Mouse (Mus musculus) spleen, postnatal 4 days (tissue): ENCODE results near the gene Prkcb.

ENCODE experiments used
- DNase-seq, 2 experiments: peaks; one replicate each; pipeline ENCODE4 v3.0.0; 2022; ENCODE audit warnings: low spot score in 2 of 2

The Prkcb gene

DNA sequence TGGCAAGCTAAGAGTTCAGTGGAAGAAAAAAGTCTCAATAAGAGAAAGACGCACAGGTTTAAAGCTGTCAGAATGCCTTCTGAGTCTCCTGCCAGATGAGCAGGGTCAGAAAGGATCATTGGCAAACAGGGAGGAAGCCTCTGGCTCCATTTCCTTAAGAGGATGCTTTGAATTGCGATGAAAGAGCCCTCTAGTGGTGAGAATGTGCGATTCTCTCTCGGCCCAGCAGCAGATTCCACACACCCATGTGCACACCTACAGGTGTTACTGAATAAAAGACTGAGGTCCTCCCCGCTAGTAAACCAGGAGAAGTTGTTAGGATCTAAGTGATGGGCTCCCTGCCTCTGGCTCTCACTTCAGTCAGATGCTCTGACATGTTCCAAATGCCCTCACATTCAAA lies 379.4 kb downstream of the Prkcb start:
- DNase-seq: no peak

DNA sequence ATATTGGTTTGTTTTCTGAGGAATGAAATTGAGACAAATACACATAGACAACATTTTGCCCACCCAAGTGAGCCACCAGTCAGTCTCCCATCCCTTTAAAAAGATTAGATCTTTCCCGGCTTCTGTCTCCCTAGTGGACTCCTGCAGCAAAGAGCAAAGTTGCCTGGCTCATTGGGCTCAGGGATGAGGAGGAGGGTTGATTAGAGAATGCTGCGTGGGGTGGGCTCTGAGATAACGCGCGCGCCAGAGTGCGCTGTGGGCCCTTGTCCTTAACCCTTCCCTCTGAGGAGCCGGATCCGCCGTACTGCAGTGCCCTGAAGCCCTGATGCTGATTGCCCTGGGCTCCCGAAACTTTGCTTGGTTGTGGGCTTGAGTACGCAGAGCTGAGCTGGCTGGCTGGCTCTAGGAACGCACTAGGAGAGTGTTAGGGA lies 381.9 kb downstream of the Prkcb start, which contains the start of gene Cacng3:
Gene Cacng3 (plus strand): TSS at position 51 of the 431 bp plus-strand sequence.
- no peak for DNase-seq

DNA sequence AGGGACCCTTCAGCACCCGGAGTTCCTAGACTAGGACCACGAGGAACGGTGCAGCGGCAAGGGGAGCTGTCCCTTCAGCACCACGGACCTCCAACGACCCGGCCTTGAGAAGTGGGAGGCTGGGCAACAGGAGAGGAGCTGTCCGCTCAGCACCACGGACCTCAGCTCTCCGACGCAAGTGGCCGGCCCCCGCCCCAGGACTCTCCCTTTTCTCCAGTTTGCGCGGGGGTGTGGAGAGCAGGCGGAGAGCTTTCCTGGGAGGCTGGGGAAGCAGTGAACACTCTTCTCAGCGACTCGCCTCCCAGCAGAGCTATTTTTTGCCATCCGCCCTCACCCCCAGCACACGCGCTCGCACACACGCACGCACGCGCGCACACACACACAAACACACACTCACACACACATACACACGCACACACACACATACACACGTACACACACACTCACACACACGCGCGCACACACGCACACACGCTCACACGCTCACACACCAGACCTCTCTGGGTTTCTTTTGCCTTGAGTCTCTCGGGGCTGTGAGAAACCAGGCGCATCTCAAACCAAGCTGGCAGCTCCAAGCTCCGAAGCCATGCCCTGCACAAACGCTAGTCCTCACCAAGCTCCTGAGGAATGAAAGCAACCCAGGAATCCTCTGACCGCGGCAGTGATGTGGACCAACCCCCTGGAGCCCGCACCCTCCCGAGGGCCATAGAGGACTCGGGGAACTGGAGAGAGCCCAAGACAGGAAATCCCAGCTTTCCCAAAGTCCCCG lies 382.5 kb downstream of the Prkcb start:
- DNase-seq: peak; percentile 78 to 90

DNA sequence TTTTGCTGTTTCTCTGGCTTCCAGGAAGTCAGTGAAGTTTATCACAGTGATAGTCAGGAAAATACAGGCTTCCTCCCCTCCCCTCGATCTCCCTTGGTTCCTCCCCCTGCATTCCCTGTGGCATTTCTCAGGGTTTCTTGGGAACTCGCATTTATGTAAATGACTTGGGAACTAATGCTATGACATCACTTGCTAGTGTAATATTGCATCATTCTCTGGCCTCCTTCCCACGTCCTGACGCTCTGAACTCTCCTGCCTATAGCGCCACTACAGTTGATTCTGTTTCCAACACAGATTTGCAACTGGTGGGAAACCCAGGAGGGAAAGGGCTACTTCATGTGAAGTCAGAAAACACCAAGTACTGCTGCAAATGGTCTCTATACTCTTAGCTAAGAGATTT lies 384.4 kb downstream of the Prkcb start:
- no peak for DNase-seq

DNA sequence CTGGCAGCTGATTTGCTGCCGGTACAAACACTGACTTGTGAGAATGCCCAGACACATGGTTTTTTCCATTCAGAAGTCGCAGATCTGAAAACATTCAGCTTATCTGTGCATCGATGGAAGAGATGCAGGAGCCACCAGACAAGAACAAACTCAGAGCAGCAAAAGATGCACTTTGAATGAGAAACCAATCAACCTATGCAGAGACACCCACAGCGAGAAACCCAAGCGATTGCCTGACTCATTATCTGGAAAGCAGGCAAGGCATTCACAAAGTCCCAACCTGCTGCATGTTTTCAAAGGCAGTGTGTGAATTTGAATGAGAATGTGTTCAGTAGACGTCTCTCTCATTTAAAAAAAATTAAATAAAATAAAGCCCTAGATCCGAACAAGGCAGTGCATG lies 386.7 kb downstream of the Prkcb start:
- DNase-seq: no peak
